Mouse (Mus musculus) hindbrain, embryonic 12.5 days (tissue): ENCODE data around the gene Ksr1. TPM values are rescaled to one million over a fixed set of nuclear protein-coding genes. Genes with fewer than 3 reads are reported as not detected.

Source experiments
- ATAC-seq: fragments of 200-750 bp; cut with Nextera tagmentation; 2 replicates; pipeline ENCODE4 v1.8.0; 2017; ENCODE audit warnings: moderate TSS enrichment; ENCODE audit not compliant: low FRiP score
- H3K27ac ChIP-seq: fragments of 300-500 bp; sonication (generic); 2 replicates; pipeline ENCODE4 v1.5.1; 2016; ENCODE audit warnings: mild to moderate bottlenecking
- H3K27me3 ChIP-seq: fragments of 300-500 bp; sonication (generic); 2 replicates; pipeline ENCODE4 v1.6.1; 2016; ENCODE audit warnings: mild to moderate bottlenecking
- H3K36me3 ChIP-seq: fragments of 300-500 bp; sonication (generic); 2 replicates; pipeline ENCODE4 v1.6.1; 2016; ENCODE audit warnings: mild to moderate bottlenecking
- H3K4me1 ChIP-seq: fragments of 300-500 bp; sonication (generic); 2 replicates; pipeline ENCODE4 v1.6.1; 2016
- H3K4me2 ChIP-seq: fragments of 300-500 bp; sonication (generic); replicated peaks from 2 replicates; pipeline ENCODE4 v1.6.1; 2016; ENCODE audit warnings: mild to moderate bottlenecking
- H3K4me3 ChIP-seq: fragments of 300-500 bp; sonication (generic); 2 replicates; pipeline ENCODE4 v1.5.1; 2016; ENCODE audit warnings: mild to moderate bottlenecking
- H3K9ac ChIP-seq: fragments of 300-500 bp; sonication (generic); 2 replicates; pipeline ENCODE4 v1.6.1; 2016; ENCODE audit warnings: mild to moderate bottlenecking, moderate library complexity
- H3K9me3 ChIP-seq: fragments of 300-500 bp; sonication (generic); replicated peaks from 2 replicates; pipeline ENCODE4 v1.6.1; 2016; ENCODE audit warnings: mild to moderate bottlenecking
- WGBS: fragments of 180-500 bp; shearing (Covaris S2); methylation state at CpG from one replicate; pipeline ENCODE4 v1.1.7; 2016; 5-methylcytosine and 5-hydroxymethylcytosine counted together
- polyA plus RNA-seq: library from polyadenylated mRNA; unstranded; fragments of >200 nt; fragmentation: Nextera tagmentation; extraction: Ambion mirVana; gene quantifications from 2 replicates; pipeline ENCODE4 v1.2.1, GENCODE M21; 2016

The Ksr1 gene
- polyA plus RNA-seq, 1 experiment from 2014 or later = 3.5 TPM

- WGBS = 47% methylated on average over 2 of the region's 2 CpGs
- H3K4me2 ChIP-seq = no peak overlapping the region
- no peak overlapping the region for H3K27ac ChIP-seq
- no peak overlapping the region for H3K4me3 ChIP-seq
- H3K9me3 ChIP-seq = no peaks in the 10 kb centered on the region
- H3K27me3 ChIP-seq = no peaks in the 10 kb centered on the region
- no peak overlapping the region for H3K9ac ChIP-seq
- H3K36me3 ChIP-seq = peaks cover 8% of the 10 kb centered on the region
- peaks cover 12% of the 10 kb centered on the region for H3K4me1 ChIP-seq
- ATAC-seq = no peak
Measured at GRCm38 (mm10) chr11:79039488-79039887, 106.7 kb downstream of the Ksr1 start.

GRCm38 (mm10) chr11:79037555-79037954, 108.7 kb downstream of the Ksr1 start:
- Histone ChIP-seq H3K9ac (no peak overlapping the region), H3K36me3 (peaks cover 5% of the 10 kb centered on the region; the same call in 1 of the 2 replicates), H3K27me3 (no peaks in the 10 kb centered on the region), H3K27ac (no peak overlapping the region), H3K4me3 (no peak overlapping the region), H3K4me1 (peaks cover 12% of the 10 kb centered on the region), H3K9me3 (no peaks in the 10 kb centered on the region), H3K4me2 (no peak overlapping the region)
- 82% methylated on average over 12 of the region's 12 CpGs for WGBS
- no peak for ATAC-seq

GRCm38 (mm10) chr11:79036324-79036723, 109.9 kb downstream of the Ksr1 start:
- Histone ChIP-seq H3K4me1 (peaks cover 4% of the 10 kb centered on the region; the same call in 1 of the 2 replicates), H3K27me3 (no peaks in the 10 kb centered on the region), H3K36me3 (peaks cover 5% of the 10 kb centered on the region; the same call in 1 of the 2 replicates), H3K9ac (no peak overlapping the region), H3K4me3 (no peak overlapping the region), H3K4me2 (no peak overlapping the region), H3K27ac (no peak overlapping the region), H3K9me3 (no peaks in the 10 kb centered on the region)
- 86% methylated on average over 13 of the region's 13 CpGs for WGBS
- ATAC-seq = no peak

- Histone ChIP-seq H3K27ac (no peak overlapping the region), H3K9ac (no peak overlapping the region), H3K9me3 (no peaks in the 10 kb centered on the region), H3K36me3 (no peaks in the 10 kb centered on the region), H3K4me1 (peaks cover 3% of the 10 kb centered on the region), H3K4me3 (no peak overlapping the region), H3K4me2 (no peak overlapping the region), H3K27me3 (no peaks in the 10 kb centered on the region)
- WGBS = 91% methylated on average over 11 of the region's 11 CpGs
- ATAC-seq = no peak
Measured at GRCm38 (mm10) chr11:79033636-79034035, 112.6 kb downstream of the Ksr1 start.

GRCm38 (mm10) chr11:79033021-79033420, 113.2 kb downstream of the Ksr1 start:
- Histone ChIP-seq H3K4me1 (peaks cover 3% of the 10 kb centered on the region), H3K27ac (no peak overlapping the region), H3K9me3 (no peaks in the 10 kb centered on the region), H3K27me3 (no peaks in the 10 kb centered on the region), H3K4me2 (no peak overlapping the region), H3K4me3 (no peak overlapping the region), H3K36me3 (0 out of 2 replicates have a peak, but pooled peaks cover under 1% of the 10 kb centered on the region), H3K9ac (no peak overlapping the region)
- ATAC-seq = no peak
- WGBS = 81% methylated on average over 12 of the region's 12 CpGs

GRCm38 (mm10) chr11:79031452-79031746, 114.8 kb downstream of the Ksr1 start:
- no peaks in the 10 kb centered on the region for H3K9me3 ChIP-seq
- no peak for ATAC-seq
- H3K9ac ChIP-seq = no peak overlapping the region
- H3K27ac ChIP-seq = no peak overlapping the region
- H3K4me2 ChIP-seq = no peak overlapping the region
- H3K4me1 ChIP-seq = peaks cover 3% of the 10 kb centered on the region
- 82% methylated on average over 5 of the region's 5 CpGs for WGBS
- no peak overlapping the region for H3K4me3 ChIP-seq
- peaks cover 12% of the 10 kb centered on the region for H3K36me3 ChIP-seq
- no peaks in the 10 kb centered on the region for H3K27me3 ChIP-seq

GRCm38 (mm10) chr11:79030570-79031451, 115.4 kb downstream of the Ksr1 start:
- WGBS = 53% methylated on average over 19 of the region's 19 CpGs
- H3K9me3 ChIP-seq = no peaks in the 10 kb centered on the region
- H3K36me3 ChIP-seq = peaks cover 12% of the 10 kb centered on the region
- peaks cover 3% of the 10 kb centered on the region for H3K4me1 ChIP-seq
- H3K4me3 ChIP-seq = no peak overlapping the region
- no peak overlapping the region for H3K27ac ChIP-seq
- H3K27me3 ChIP-seq = no peaks in the 10 kb centered on the region
- H3K4me2 ChIP-seq = no peak overlapping the region
- no peak for ATAC-seq
- H3K9ac ChIP-seq = no peak overlapping the region

GRCm38 (mm10) chr11:79023751-79024150, 122.5 kb downstream of the Ksr1 start:
- no peak overlapping the region for H3K4me2 ChIP-seq
- H3K27ac ChIP-seq = no peak overlapping the region
- H3K4me1 ChIP-seq = peaks cover 5% of the 10 kb centered on the region
- no peak overlapping the region for H3K4me3 ChIP-seq
- no peaks in the 10 kb centered on the region for H3K9me3 ChIP-seq
- 69% methylated on average over 6 of the region's 6 CpGs for WGBS
- no peaks in the 10 kb centered on the region for H3K27me3 ChIP-seq
- no peak for ATAC-seq
- no peak overlapping the region for H3K9ac ChIP-seq
- peaks cover 22% of the 10 kb centered on the region for H3K36me3 ChIP-seq

- Histone ChIP-seq H3K4me3 (no peak overlapping the region), H3K27ac (0 out of 2 replicates have a peak overlapping the region, but pooled peaks have one; percentile 30), H3K9ac (no peak overlapping the region), H3K27me3 (no peaks in the 10 kb centered on the region), H3K36me3 (peaks cover 22% of the 10 kb centered on the region), H3K4me2 (no peak overlapping the region), H3K9me3 (no peaks in the 10 kb centered on the region), H3K4me1 (peaks cover 5% of the 10 kb centered on the region)
- WGBS = 28% methylated on average over 7 of the region's 7 CpGs
- ATAC-seq = no peak
Measured at GRCm38 (mm10) chr11:79023342-79023741, 122.9 kb downstream of the Ksr1 start.

GRCm38 (mm10) chr11:79022836-79023235, 123.4 kb downstream of the Ksr1 start:
- Histone ChIP-seq H3K36me3 (peaks cover 19% of the 10 kb centered on the region), H3K9me3 (no peaks in the 10 kb centered on the region), H3K4me1 (peaks cover 5% of the 10 kb centered on the region), H3K9ac (no peak overlapping the region), H3K27me3 (no peaks in the 10 kb centered on the region), H3K27ac (0 out of 2 replicates have a peak overlapping the region, but pooled peaks have one; percentile 30), H3K4me3 (no peak overlapping the region), H3K4me2 (no peak overlapping the region)
- ATAC-seq = no peak
- 81% methylated on average over 4 of the region's 4 CpGs for WGBS

GRCm38 (mm10) chr11:79020535-79021045, 125.6 kb downstream of the Ksr1 start:
- Histone ChIP-seq H3K4me3 (no peak overlapping the region), H3K27me3 (no peaks in the 10 kb centered on the region), H3K4me1 (peaks cover 7% of the 10 kb centered on the region), H3K9ac (no peak overlapping the region), H3K36me3 (peaks cover 16% of the 10 kb centered on the region; the same call in 1 of the 2 replicates), H3K4me2 (no peak overlapping the region), H3K27ac (no peak overlapping the region), H3K9me3 (no peaks in the 10 kb centered on the region)
- no peak for ATAC-seq
- 76% methylated on average over 21 of the region's 21 CpGs for WGBS

- H3K36me3 ChIP-seq = peaks cover 16% of the 10 kb centered on the region; the same call in 1 of the 2 replicates
- no peak overlapping the region for H3K4me3 ChIP-seq
- no peak overlapping the region for H3K27ac ChIP-seq
- peaks cover 10% of the 10 kb centered on the region for H3K4me1 ChIP-seq
- H3K4me2 ChIP-seq = no peak overlapping the region
- no peak overlapping the region for H3K9ac ChIP-seq
- H3K9me3 ChIP-seq = no peaks in the 10 kb centered on the region
- no peak for ATAC-seq
- no peaks in the 10 kb centered on the region for H3K27me3 ChIP-seq
- WGBS = 87% methylated on average over 17 of the region's 17 CpGs
Measured at GRCm38 (mm10) chr11:79019839-79020534, 126.2 kb downstream of the Ksr1 start.
